Mouse (Mus musculus) stomach, postnatal 0 days (tissue): Measurements from ENCODE around the gene Lrrk1. TPM values are rescaled to one million over a fixed set of nuclear protein-coding genes. Genes with fewer than 3 reads are reported as not detected.

Experiments used
- ATAC-seq: fragments of 200-750 bp; cut with Nextera tagmentation; 2 replicates; pipeline ENCODE4 v1.8.0; 2017; ENCODE audit not compliant: low FRiP score, low TSS enrichment
- DNase-seq: peaks from one replicate; pipeline ENCODE4 v3.0.0-alpha.2; 2016; ENCODE audit warnings: low spot score
- H3K27ac ChIP-seq: fragments of 300-500 bp; sonication (generic); replicated peaks from 2 replicates; pipeline ENCODE4 v1.5.1; 2014; ENCODE audit warnings: mild to moderate bottlenecking, control low read depth
- H3K27me3 ChIP-seq: fragments of 300-500 bp; sonication (generic); 2 replicates; pipeline ENCODE4 v1.6.1; 2014; ENCODE audit warnings: low read length; ENCODE audit not compliant: control insufficient read depth, insufficient read depth
- H3K36me3 ChIP-seq: fragments of 300-500 bp; sonication (generic); 2 replicates; pipeline ENCODE4 v1.6.1; 2014; ENCODE audit warnings: low read length, mixed read lengths; ENCODE audit not compliant: control insufficient read depth, insufficient read depth
- H3K4me1 ChIP-seq: fragments of 300-500 bp; sonication (generic); replicated peaks from 2 replicates; pipeline ENCODE4 v1.6.1; 2014; ENCODE audit warnings: antibody characterized with exemption; ENCODE audit not compliant: control insufficient read depth, insufficient read depth
- H3K4me2 ChIP-seq: fragments of 300-500 bp; sonication (generic); replicated peaks from 2 replicates; pipeline ENCODE4 v1.6.1; 2014; ENCODE audit warnings: low read depth, mild to moderate bottlenecking, control low read depth, moderate library complexity
- H3K4me3 ChIP-seq: fragments of 300-500 bp; sonication (generic); 2 replicates; pipeline ENCODE4 v1.5.1; 2014; ENCODE audit warnings: low read depth, low read length, control low read depth
- H3K9ac ChIP-seq: fragments of 300-500 bp; sonication (generic); 2 replicates; pipeline ENCODE4 v1.6.1; 2014; ENCODE audit warnings: mild to moderate bottlenecking, low read length, control low read depth, mixed read lengths
- H3K9me3 ChIP-seq: fragments of 300-500 bp; sonication (generic); 2 replicates; pipeline ENCODE4 v1.6.1; 2016; ENCODE audit warnings: low read length; ENCODE audit not compliant: control insufficient read depth
- CTCF ChIP-seq: IDR thresholded peaks from 2 replicates; pipeline ENCODE4 v1.5.1; 2016; ENCODE audit warnings: antibody characterized with exemption, low read depth, mild to moderate bottlenecking, moderate library complexity
- EP300 ChIP-seq: optimal IDR thresholded peaks from 2 replicates; pipeline ENCODE3; 2016; ENCODE audit warnings: antibody characterized with exemption
- WGBS: fragments of 180-500 bp; shearing (Covaris S2); extraction: QIAGEN DNeasy Blood & Tissue Kit; methylation state at CpG from one replicate; pipeline ENCODE4 v1.1.7; 2014; 5-methylcytosine and 5-hydroxymethylcytosine counted together
- polyA plus RNA-seq: library from polyadenylated mRNA; unstranded; fragments of >200 nt; fragmentation: Nextera tagmentation; extraction: Ambion mirVana; gene quantifications from 2 replicates; pipeline ENCODE4 v1.2.1, GENCODE M21; 2015

The Lrrk1 gene
- polyA plus RNA-seq, 1 experiment from 2014 or later = 9.2 TPM

GRCm38 (mm10) chr7:66225881-66226280 lies 162.3 kb downstream of the Lrrk1 start:
- ATAC-seq (no peak), DNase-seq (no peak)
- no peaks in the 10 kb centered on the region for H3K27me3 ChIP-seq
- H3K27ac ChIP-seq = no peak overlapping the region
- H3K9ac ChIP-seq = no peak overlapping the region
- H3K4me2 ChIP-seq = no peak overlapping the region
- no peaks in the 10 kb centered on the region for H3K9me3 ChIP-seq
- H3K4me1 ChIP-seq = no peaks in the 10 kb centered on the region
- TF ChIP-seq EP300 = no peak
- no peak for TF ChIP-seq CTCF
- H3K36me3 ChIP-seq = no peaks in the 10 kb centered on the region
- H3K4me3 ChIP-seq = no peak overlapping the region
- WGBS = 77% methylated on average over 3 of the region's 3 CpGs

- DNase-seq (no peak), ATAC-seq (no peak)
- no peak for TF ChIP-seq EP300
- no peak for TF ChIP-seq CTCF
- H3K4me3 ChIP-seq = no peak overlapping the region
- H3K36me3 ChIP-seq = no peaks in the 10 kb centered on the region
- 95% methylated on average over 6 of the region's 6 CpGs for WGBS
- H3K9me3 ChIP-seq = no peaks in the 10 kb centered on the region
- no peak overlapping the region for H3K27ac ChIP-seq
- no peaks in the 10 kb centered on the region for H3K4me1 ChIP-seq
- H3K4me2 ChIP-seq = no peak overlapping the region
- no peak overlapping the region for H3K9ac ChIP-seq
- H3K27me3 ChIP-seq = no peaks in the 10 kb centered on the region
Measured at GRCm38 (mm10) chr7:66224541-66224940, 163.6 kb downstream of the Lrrk1 start.

- H3K27ac ChIP-seq = no peak overlapping the region
- H3K9ac ChIP-seq = no peak overlapping the region
- H3K4me2 ChIP-seq = no peak overlapping the region
- H3K36me3 ChIP-seq = no peaks in the 10 kb centered on the region
- ATAC-seq (no peak), DNase-seq (no peak)
- WGBS = 88% methylated on average over 1 of the region's 1 CpGs
- H3K4me1 ChIP-seq = no peaks in the 10 kb centered on the region
- H3K27me3 ChIP-seq = no peaks in the 10 kb centered on the region
- TF ChIP-seq EP300 (no peak), CTCF (no peak)
- no peak overlapping the region for H3K4me3 ChIP-seq
- no peaks in the 10 kb centered on the region for H3K9me3 ChIP-seq
Measured at GRCm38 (mm10) chr7:66223731-66224130, 164.4 kb downstream of the Lrrk1 start.

- ATAC-seq = no peak
- WGBS = 19% methylated on average over 8 of the region's 8 CpGs
Measured at GRCm38 (mm10) chr7:66222621-66223091, 165.5 kb downstream of the Lrrk1 start.

GRCm38 (mm10) chr7:66219794-66220227 lies 168.3 kb downstream of the Lrrk1 start:
- Histone ChIP-seq H3K4me2 (no peak overlapping the region), H3K36me3 (no peaks in the 10 kb centered on the region), H3K4me3 (no peak overlapping the region), H3K27me3 (no peaks in the 10 kb centered on the region), H3K9ac (no peak overlapping the region; the same call in 1 of the 2 replicates), H3K4me1 (peaks cover 2% of the 10 kb centered on the region; the same call in 1 of the 2 replicates), H3K9me3 (no peaks in the 10 kb centered on the region), H3K27ac (no peak overlapping the region)
- no peak for ATAC-seq
- no peak for DNase-seq
- TF ChIP-seq EP300 (no peak), CTCF (no peak)
- 65% methylated on average over 4 of the region's 4 CpGs for WGBS

More at GRCm38 (mm10) chr7:66222621-66223091, 165.5 kb downstream of the Lrrk1 start:
- H3K9me3 ChIP-seq = no peaks in the 10 kb centered on the region
- H3K36me3 ChIP-seq = no peaks in the 10 kb centered on the region
- no peaks in the 10 kb centered on the region for H3K27me3 ChIP-seq
- no peak for DNase-seq
- H3K27ac ChIP-seq = 0 out of 2 replicates have a peak overlapping the region, but pooled peaks have one; percentile 8
- TF ChIP-seq EP300 = no peak
- no peak for TF ChIP-seq CTCF
- no peak overlapping the region for H3K4me2 ChIP-seq
- no peak overlapping the region for H3K9ac ChIP-seq
- H3K4me3 ChIP-seq = no peak overlapping the region
- peaks cover 2% of the 10 kb centered on the region; the same call in 1 of the 2 replicates for H3K4me1 ChIP-seq

GRCm38 (mm10) chr7:66219028-66219793 lies 168.9 kb downstream of the Lrrk1 start:
- WGBS = 74% methylated on average over 4 of the region's 4 CpGs
- Histone ChIP-seq H3K4me1 (peaks cover 2% of the 10 kb centered on the region; the same call in 1 of the 2 replicates), H3K9me3 (no peaks in the 10 kb centered on the region), H3K4me2 (no peak overlapping the region), H3K9ac (no peak overlapping the region), H3K27ac (0 out of 2 replicates have a peak overlapping the region, but pooled peaks have one; percentile 77), H3K36me3 (no peaks in the 10 kb centered on the region), H3K27me3 (no peaks in the 10 kb centered on the region), H3K4me3 (no peak overlapping the region)
- ATAC-seq (no peak), DNase-seq (no peak)
- no peak for TF ChIP-seq CTCF
- TF ChIP-seq EP300 = no peak
